Mouse (Mus musculus) bone marrow macrophage, adult 2 months (primary cell): ENCODE data around the gene Fbln2.

Experiments
- CTCF ChIP-seq: IDR thresholded peaks from 2 replicates; pipeline ENCODE4 v1.5.1; 2012; ENCODE audit warnings: low read depth, mild to moderate bottlenecking, low read length, moderate library complexity
- POLR2A ChIP-seq: IDR thresholded peaks from 2 replicates; pipeline ENCODE4 v1.6.1; 2012; ENCODE audit warnings: mild to moderate bottlenecking, low read depth, low read length, borderline replicate concordance

DNA sequence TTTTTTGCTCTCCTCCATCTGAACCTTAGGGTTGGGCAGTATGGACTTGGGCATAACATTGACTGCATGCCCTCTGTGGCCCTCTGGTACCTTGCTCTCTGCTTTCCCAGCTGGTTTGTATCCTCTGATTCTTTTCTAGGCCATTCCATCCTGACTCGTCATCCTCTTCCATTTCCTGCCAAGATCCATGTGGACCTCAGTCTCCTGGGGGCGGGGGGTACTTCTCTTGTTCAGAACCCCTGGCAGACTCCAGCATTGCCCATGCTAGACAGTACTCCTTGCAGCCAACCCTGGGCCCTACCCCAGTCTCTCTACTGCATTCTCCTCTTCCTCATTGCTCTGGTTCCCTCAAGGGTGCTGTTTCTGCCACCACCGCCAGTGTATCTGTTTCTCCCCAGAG lies 19.8 kb upstream of the Fbln2 start:
- TF ChIP-seq CTCF (no peak), POLR2A (no peak)
